Mouse (Mus musculus): Measurements from ENCODE around the gene Tigd4. TPM values are rescaled to one million over a fixed set of nuclear protein-coding genes. Genes with fewer than 3 reads are reported as not detected.

Gene Tigd4
- polyA plus RNA-seq, 1 experiment from 2014 or later: 2.7 TPM

GRCm38 (mm10) chr3:84580716-84581115 is 12.7 kb upstream of the Tigd4 start:
- Histone ChIP-seq H3K9ac (ENCODE audit: low read depth, low read length) (no peak overlapping the region), H3K4me3 (ENCODE audit: low read depth, low read length) (peak overlapping the region; percentile 70), H3K9me3 (ENCODE audit: control insufficient read depth, low read length) (no peaks in the 10 kb centered on the region), H3K27ac (replicated peaks; ENCODE audit: low read depth, low read length) (no peak overlapping the region), H3K4me1 (ENCODE audit: control insufficient read depth, insufficient read depth, low read length) (peaks cover 26% of the 10 kb centered on the region; the same call in 1 of the 2 replicates), H3K36me3 (ENCODE audit: control insufficient read depth, insufficient read depth, low read length) (no peaks in the 10 kb centered on the region), H3K4me2 (ENCODE audit: low read depth, low read length) (peak overlapping the region; percentile 55), H3K27me3 (replicated peaks; ENCODE audit: control insufficient read depth, insufficient read depth, low read length) (no peaks in the 10 kb centered on the region)
- no peak for ATAC-seq (ENCODE audit: low read depth)
- 36% methylated on average over 4 of the region's 4 CpGs for WGBS
- no peak for DNase-seq (ENCODE audit: low spot score)

GRCm38 (mm10) chr3:84581696-84582022 is 11.7 kb upstream of the Tigd4 start:
- no peaks in the 10 kb centered on the region for H3K9me3 ChIP-seq (ENCODE audit: control insufficient read depth, low read length)
- H3K27me3 ChIP-seq (replicated peaks; ENCODE audit: control insufficient read depth, insufficient read depth, low read length): no peaks in the 10 kb centered on the region
- H3K27ac ChIP-seq (replicated peaks; ENCODE audit: low read depth, low read length): peak overlapping the region; percentile 89; the same call in 1 of the 2 replicates
- H3K9ac ChIP-seq (ENCODE audit: low read depth, low read length): peak overlapping the region; percentile 79
- no peaks in the 10 kb centered on the region for H3K36me3 ChIP-seq (ENCODE audit: control insufficient read depth, insufficient read depth, low read length)
- ATAC-seq (ENCODE audit: low read depth): no peak
- H3K4me2 ChIP-seq (ENCODE audit: low read depth, low read length): peak overlapping the region; percentile 55
- no peak for DNase-seq (ENCODE audit: low spot score)
- H3K4me1 ChIP-seq (ENCODE audit: control insufficient read depth, insufficient read depth, low read length): peaks cover 26% of the 10 kb centered on the region; the same call in 1 of the 2 replicates
- WGBS: 0% methylated on average over 4 of the region's 4 CpGs
- H3K4me3 ChIP-seq (ENCODE audit: low read depth, low read length): peak overlapping the region; percentile 70

- ATAC-seq (ENCODE audit: low read depth) (peak; percentile 99), DNase-seq (ENCODE audit: low spot score) (peak; percentile 97)
- Histone ChIP-seq H3K27me3 (replicated peaks; ENCODE audit: control insufficient read depth, insufficient read depth, low read length) (no peaks in the 10 kb centered on the region), H3K36me3 (ENCODE audit: control insufficient read depth, insufficient read depth, low read length) (no peaks in the 10 kb centered on the region), H3K9ac (ENCODE audit: low read depth, low read length) (peak within 1 kb of the TSS; percentile 79), H3K4me3 (ENCODE audit: low read depth, low read length) (peak within 1 kb of the TSS; percentile 70), H3K9me3 (ENCODE audit: control insufficient read depth, low read length) (no peaks in the 10 kb centered on the region), H3K4me1 (ENCODE audit: control insufficient read depth, insufficient read depth, low read length) (peaks cover 25% of the 10 kb centered on the region; the same call in 1 of the 2 replicates), H3K27ac (replicated peaks; ENCODE audit: low read depth, low read length) (peak within 1 kb of the TSS; percentile 89), H3K4me2 (ENCODE audit: low read depth, low read length) (peak within 1 kb of the TSS; percentile 55)
- 0% methylated on average over 20 of the region's 70 CpGs for WGBS
These were observed 11.1 kb upstream of the Tigd4 start, which contains the start of gene Arfip1 for GRCm38 (mm10) chr3:84582023-84582912. Gene Arfip1, minus strand, starts transcription at chr3:84582625.

DNA sequence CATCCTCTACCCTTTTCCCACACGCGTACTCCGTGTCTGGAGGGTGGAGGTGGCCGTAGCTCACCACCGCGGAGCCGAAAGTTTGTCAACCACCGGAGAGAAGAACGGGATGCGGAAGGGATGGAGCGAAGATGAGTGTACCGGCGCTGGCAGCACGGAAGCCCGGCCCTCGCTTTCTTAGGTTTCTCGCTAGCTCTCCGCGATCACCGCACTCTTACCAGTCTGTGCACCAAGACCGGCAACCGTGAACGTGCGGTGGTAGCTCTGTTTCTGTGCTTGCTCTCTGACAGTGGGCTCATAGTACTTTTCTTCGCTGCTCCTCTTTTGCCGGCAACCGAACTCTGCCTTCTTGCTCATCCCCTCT is 10.5 kb upstream of the Tigd4 start:
- peak overlapping the region; percentile 89 for H3K27ac ChIP-seq (replicated peaks; ENCODE audit: low read depth, low read length)
- no peaks in the 10 kb centered on the region for H3K9me3 ChIP-seq (ENCODE audit: control insufficient read depth, low read length)
- H3K4me3 ChIP-seq (ENCODE audit: low read depth, low read length): peak overlapping the region; percentile 70
- DNase-seq (ENCODE audit: low spot score): no peak
- WGBS: under 1% methylated on average over 27 of the region's 27 CpGs
- H3K9ac ChIP-seq (ENCODE audit: low read depth, low read length): peak overlapping the region; percentile 79
- no peaks in the 10 kb centered on the region for H3K36me3 ChIP-seq (ENCODE audit: control insufficient read depth, insufficient read depth, low read length)
- peak overlapping the region; percentile 55 for H3K4me2 ChIP-seq (ENCODE audit: low read depth, low read length)
- no peaks in the 10 kb centered on the region for H3K27me3 ChIP-seq (replicated peaks; ENCODE audit: control insufficient read depth, insufficient read depth, low read length)
- peak; percentile 50; the same call in 1 of the 2 replicates for ATAC-seq (ENCODE audit: low read depth)
- H3K4me1 ChIP-seq (ENCODE audit: control insufficient read depth, insufficient read depth, low read length): peaks cover 23% of the 10 kb centered on the region; the same call in 1 of the 2 replicates

GRCm38 (mm10) chr3:84586736-84587135 is 6.6 kb upstream of the Tigd4 start:
- Histone ChIP-seq H3K4me2 (ENCODE audit: low read depth, low read length) (no peak overlapping the region), H3K27ac (replicated peaks; ENCODE audit: low read depth, low read length) (no peak overlapping the region), H3K36me3 (ENCODE audit: control insufficient read depth, insufficient read depth, low read length) (no peaks in the 10 kb centered on the region), H3K9ac (ENCODE audit: low read depth, low read length) (no peak overlapping the region), H3K27me3 (replicated peaks; ENCODE audit: control insufficient read depth, insufficient read depth, low read length) (no peaks in the 10 kb centered on the region), H3K9me3 (ENCODE audit: control insufficient read depth, low read length) (no peaks in the 10 kb centered on the region), H3K4me3 (ENCODE audit: low read depth, low read length) (no peak overlapping the region), H3K4me1 (ENCODE audit: control insufficient read depth, insufficient read depth, low read length) (0 out of 2 replicates have a peak, but pooled peaks cover 8% of the 10 kb centered on the region)
- no peak for DNase-seq (ENCODE audit: low spot score)
- WGBS: 63% methylated on average over 5 of the region's 5 CpGs
- no peak for ATAC-seq (ENCODE audit: low read depth)

GRCm38 (mm10) chr3:84594894-84595676 is 1.7 kb downstream of the Tigd4 start:
- no peaks in the 10 kb centered on the region for H3K27me3 ChIP-seq (replicated peaks; ENCODE audit: control insufficient read depth, insufficient read depth, low read length)
- H3K9me3 ChIP-seq (ENCODE audit: control insufficient read depth, low read length): no peaks in the 10 kb centered on the region
- peak overlapping the region; percentile 1; the same call in 1 of the 2 replicates for H3K9ac ChIP-seq (ENCODE audit: low read depth, low read length)
- H3K4me3 ChIP-seq (ENCODE audit: low read depth, low read length): peak overlapping the region; percentile 28
- peak overlapping the region; percentile 51 for H3K4me2 ChIP-seq (ENCODE audit: low read depth, low read length)
- peak; percentile 85 for DNase-seq (ENCODE audit: low spot score)
- peak; percentile 50; the same call in 1 of the 2 replicates for ATAC-seq (ENCODE audit: low read depth)
- no peak overlapping the region for H3K27ac ChIP-seq (replicated peaks; ENCODE audit: low read depth, low read length)
- H3K36me3 ChIP-seq (ENCODE audit: control insufficient read depth, insufficient read depth, low read length): no peaks in the 10 kb centered on the region
- peaks cover 11% of the 10 kb centered on the region; the same call in 1 of the 2 replicates for H3K4me1 ChIP-seq (ENCODE audit: control insufficient read depth, insufficient read depth, low read length)
- WGBS: 15% methylated on average over 23 of the region's 23 CpGs

DNA sequence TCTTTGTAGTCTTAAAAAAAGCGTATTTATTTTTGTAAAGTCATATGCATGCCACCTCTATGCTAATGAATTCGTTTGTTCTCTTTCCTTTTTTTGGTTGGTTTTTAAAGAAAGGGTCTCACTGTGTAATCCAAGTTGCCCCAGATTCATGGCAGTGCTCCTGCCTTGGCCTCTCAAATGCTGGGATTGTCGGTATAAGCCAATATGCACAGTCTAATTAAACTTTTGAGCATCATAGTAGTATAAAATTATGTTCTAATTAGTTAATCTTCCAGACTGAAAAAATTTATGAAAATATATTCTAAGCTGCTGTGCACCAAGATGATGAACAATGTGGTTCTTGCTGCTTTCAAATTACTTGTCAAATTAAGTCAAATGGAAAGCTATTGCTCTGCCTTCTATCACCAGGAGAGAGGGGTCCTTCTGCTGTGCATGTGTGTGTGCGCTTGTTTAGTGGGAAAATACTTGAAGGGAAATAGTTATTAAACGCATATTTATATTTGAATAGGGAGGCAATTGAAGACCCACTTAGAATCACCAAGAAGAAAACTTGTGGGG is 2.4 kb downstream of the Tigd4 start:
- Histone ChIP-seq H3K4me1 (ENCODE audit: control insufficient read depth, insufficient read depth, low read length) (peaks cover 11% of the 10 kb centered on the region; the same call in 1 of the 2 replicates), H3K27me3 (replicated peaks; ENCODE audit: control insufficient read depth, insufficient read depth, low read length) (no peaks in the 10 kb centered on the region), H3K9ac (ENCODE audit: low read depth, low read length) (no peak overlapping the region), H3K4me2 (ENCODE audit: low read depth, low read length) (peak overlapping the region; percentile 51), H3K27ac (replicated peaks; ENCODE audit: low read depth, low read length) (no peak overlapping the region), H3K36me3 (ENCODE audit: control insufficient read depth, insufficient read depth, low read length) (no peaks in the 10 kb centered on the region), H3K4me3 (ENCODE audit: low read depth, low read length) (peak overlapping the region; percentile 28), H3K9me3 (ENCODE audit: control insufficient read depth, low read length) (no peaks in the 10 kb centered on the region)
- ATAC-seq (ENCODE audit: low read depth) (no peak), DNase-seq (ENCODE audit: low spot score) (no peak)
- WGBS: 34% methylated on average over 5 of the region's 5 CpGs

- no peak overlapping the region for H3K4me3 ChIP-seq (ENCODE audit: low read depth, low read length)
- peaks cover 11% of the 10 kb centered on the region; the same call in 1 of the 2 replicates for H3K4me1 ChIP-seq (ENCODE audit: control insufficient read depth, insufficient read depth, low read length)
- H3K4me2 ChIP-seq (ENCODE audit: low read depth, low read length): no peak overlapping the region
- H3K27me3 ChIP-seq (replicated peaks; ENCODE audit: control insufficient read depth, insufficient read depth, low read length): no peaks in the 10 kb centered on the region
- H3K9me3 ChIP-seq (ENCODE audit: control insufficient read depth, low read length): no peaks in the 10 kb centered on the region
- no peak overlapping the region for H3K9ac ChIP-seq (ENCODE audit: low read depth, low read length)
- H3K36me3 ChIP-seq (ENCODE audit: control insufficient read depth, insufficient read depth, low read length): no peaks in the 10 kb centered on the region
- WGBS: 79% methylated on average over 6 of the region's 6 CpGs
- H3K27ac ChIP-seq (replicated peaks; ENCODE audit: low read depth, low read length): no peak overlapping the region
- DNase-seq (ENCODE audit: low spot score) (peak; percentile 26), ATAC-seq (ENCODE audit: low read depth) (0 out of 2 replicates have a peak, but pooled peaks have one; percentile 30)
These were observed 4.8 kb downstream of the Tigd4 start for GRCm38 (mm10) chr3:84597996-84598734.
